Mouse (Mus musculus) heart, postnatal 0 days (tissue): ENCODE results near the gene Erp27. TPM values are rescaled to one million over a fixed set of nuclear protein-coding genes. Genes with fewer than 3 reads are reported as not detected.

Experiments used
- ATAC-seq: fragments of 200-750 bp; cut with Nextera tagmentation; 2 replicates; pipeline ENCODE4 v1.8.0; 2017; ENCODE audit warnings: low read depth, moderate number of reproducible peaks, moderate library complexity; ENCODE audit not compliant: insufficient read depth
- DNase-seq: peaks from one replicate; pipeline ENCODE4 v3.0.0-alpha.2; 2016; ENCODE audit warnings: low spot score
- H3K27ac ChIP-seq: fragments of 300-500 bp; sonication (generic); 2 replicates; pipeline ENCODE4 v1.5.1; 2014; ENCODE audit warnings: low read depth, mild to moderate bottlenecking
- H3K27me3 ChIP-seq: fragments of 300-500 bp; sonication (generic); 2 replicates; pipeline ENCODE4 v1.6.1; 2014; ENCODE audit warnings: low read length, mixed read lengths; ENCODE audit not compliant: control insufficient read depth, insufficient read depth
- H3K36me3 ChIP-seq: fragments of 300-500 bp; sonication (generic); replicated peaks from 2 replicates; pipeline ENCODE4 v1.6.1; 2014; ENCODE audit warnings: low read length, mixed read lengths; ENCODE audit not compliant: control insufficient read depth, insufficient read depth
- H3K4me1 ChIP-seq: fragments of 300-500 bp; sonication (generic); 2 replicates; pipeline ENCODE4 v1.6.1; 2014; ENCODE audit warnings: antibody characterized with exemption; ENCODE audit not compliant: control insufficient read depth, insufficient read depth
- H3K4me2 ChIP-seq: fragments of 300-500 bp; sonication (generic); 2 replicates; pipeline ENCODE4 v1.6.1; 2014; ENCODE audit warnings: low read depth, mild to moderate bottlenecking, low read length, moderate library complexity
- H3K4me3 ChIP-seq: fragments of 300-500 bp; sonication (generic); 2 replicates; pipeline ENCODE4 v1.5.1; 2014; ENCODE audit warnings: low read depth, low read length
- H3K9ac ChIP-seq: fragments of 300-500 bp; sonication (generic); replicated peaks from 2 replicates; pipeline ENCODE4 v1.6.1; 2014; ENCODE audit warnings: low read depth, low read length, mixed read lengths
- H3K9me3 ChIP-seq: fragments of 300-500 bp; sonication (generic); replicated peaks from 2 replicates; pipeline ENCODE4 v1.6.1; 2016; ENCODE audit warnings: low read length; ENCODE audit not compliant: control insufficient read depth
- CTCF ChIP-seq: IDR thresholded peaks from 2 replicates; pipeline ENCODE4 v1.5.1; 2016; ENCODE audit warnings: antibody characterized with exemption, control low read depth, low read depth
- EP300 ChIP-seq: IDR thresholded peaks from 2 replicates; pipeline ENCODE4 v1.6.1; 2016; ENCODE audit warnings: antibody characterized with exemption, low read depth
- WGBS: fragments of 180-500 bp; shearing (Covaris S2); extraction: QIAGEN DNeasy Blood & Tissue Kit; methylation state at CpG from one replicate; pipeline ENCODE4 v1.1.7; 2014; 5-methylcytosine and 5-hydroxymethylcytosine counted together
- polyA plus RNA-seq: library from polyadenylated mRNA; unstranded; fragments of >200 nt; fragmentation: Nextera tagmentation; extraction: Ambion mirVana; gene quantifications from 2 replicates; pipeline ENCODE4 v1.2.1, GENCODE M21; 2015
- total RNA-seq: library from RNA; depleted of rRNA; stranded (reverse); fragments of >200 nt; gene quantifications from 2 replicates; pipeline ENCODE4 v1.2.3, GENCODE M21; 2014; ENCODE audit warnings: low replicate concordance

Erp27 gene
- total and polyA plus RNA-seq, 2 experiments from 2014 or later: 0.83 TPM; not detected in 1

DNA sequence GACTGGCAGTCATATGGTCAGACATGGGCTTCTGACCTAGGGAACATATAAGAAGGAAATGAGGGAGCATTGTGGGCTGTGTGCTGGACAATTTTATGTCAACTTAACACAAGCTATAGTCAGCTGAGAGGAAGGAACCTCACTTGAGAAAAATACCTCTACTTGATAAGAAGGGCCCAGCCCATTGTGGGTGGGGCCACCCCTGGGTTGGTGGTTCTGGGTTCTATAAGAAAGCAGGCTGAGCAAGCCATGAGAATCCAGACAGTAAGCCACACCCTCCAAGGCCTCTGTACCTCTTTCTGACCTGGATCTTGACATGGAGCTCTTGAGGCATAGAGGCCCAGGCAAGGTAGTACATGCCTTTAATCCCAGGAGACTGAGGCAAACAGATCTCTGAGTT lies 21.4 kb upstream of the Erp27 start:
- Histone ChIP-seq H3K4me2 (no peak overlapping the region), H3K9me3 (no peaks in the 10 kb centered on the region), H3K27ac (no peak overlapping the region), H3K36me3 (no peaks in the 10 kb centered on the region), H3K9ac (no peak overlapping the region), H3K4me1 (peaks cover 12% of the 10 kb centered on the region), H3K27me3 (no peaks in the 10 kb centered on the region), H3K4me3 (no peak overlapping the region)
- TF ChIP-seq EP300 (no peak), CTCF (no peak)
- no peak for DNase-seq
- no peak for ATAC-seq

DNA sequence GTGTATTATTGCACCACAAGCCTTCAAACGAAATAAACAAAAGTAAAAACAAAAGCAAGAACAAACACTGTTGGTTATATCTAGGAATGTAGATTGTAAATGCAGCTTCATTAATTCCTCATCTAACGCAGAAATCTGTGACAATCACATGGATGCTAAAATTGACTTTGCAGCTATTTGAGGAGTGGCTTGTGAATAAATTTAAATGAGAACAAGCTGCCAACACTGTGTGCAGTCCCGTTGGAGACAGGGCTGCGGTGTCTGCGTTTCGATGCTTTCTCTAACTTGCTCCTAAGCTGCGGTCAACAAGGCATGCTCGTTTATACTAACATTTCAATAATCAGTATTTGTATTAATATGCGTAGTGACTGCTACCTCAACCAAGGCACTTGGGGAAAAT lies 20.3 kb upstream of the Erp27 start:
- DNase-seq (no peak), ATAC-seq (no peak)
- Histone ChIP-seq H3K27ac (no peak overlapping the region), H3K36me3 (no peaks in the 10 kb centered on the region), H3K9me3 (no peaks in the 10 kb centered on the region), H3K9ac (no peak overlapping the region), H3K4me1 (peaks cover 12% of the 10 kb centered on the region), H3K4me3 (no peak overlapping the region), H3K27me3 (no peaks in the 10 kb centered on the region), H3K4me2 (no peak overlapping the region)
- TF ChIP-seq CTCF: no peak
- TF ChIP-seq EP300: no peak
- WGBS: 74% methylated on average over 9 of the region's 9 CpGs

- Histone ChIP-seq H3K9me3 (no peaks in the 10 kb centered on the region), H3K4me1 (peaks cover 12% of the 10 kb centered on the region), H3K4me2 (peak within 1 kb of the TSS; percentile 59), H3K27me3 (no peaks in the 10 kb centered on the region), H3K4me3 (peak within 1 kb of the TSS; percentile 40), H3K27ac (peak within 1 kb of the TSS; percentile 90), H3K9ac (peak within 1 kb of the TSS; percentile 44; the same call in 1 of the 2 replicates), H3K36me3 (no peaks in the 10 kb centered on the region)
- no peak for TF ChIP-seq EP300
- TF ChIP-seq CTCF: no peak
- DNase-seq (peak; percentile 40), ATAC-seq (peak; percentile 21; the same call in 1 of the 2 replicates)
- 18% methylated on average over 12 of the region's 12 CpGs for WGBS
These were observed 19.4 kb upstream of the Erp27 start, which contains the start of gene Arhgdib for GRCm38 (mm10) chr6:136941051-136942021. Gene Arhgdib (minus strand): TSS chr6:136941899.

DNA sequence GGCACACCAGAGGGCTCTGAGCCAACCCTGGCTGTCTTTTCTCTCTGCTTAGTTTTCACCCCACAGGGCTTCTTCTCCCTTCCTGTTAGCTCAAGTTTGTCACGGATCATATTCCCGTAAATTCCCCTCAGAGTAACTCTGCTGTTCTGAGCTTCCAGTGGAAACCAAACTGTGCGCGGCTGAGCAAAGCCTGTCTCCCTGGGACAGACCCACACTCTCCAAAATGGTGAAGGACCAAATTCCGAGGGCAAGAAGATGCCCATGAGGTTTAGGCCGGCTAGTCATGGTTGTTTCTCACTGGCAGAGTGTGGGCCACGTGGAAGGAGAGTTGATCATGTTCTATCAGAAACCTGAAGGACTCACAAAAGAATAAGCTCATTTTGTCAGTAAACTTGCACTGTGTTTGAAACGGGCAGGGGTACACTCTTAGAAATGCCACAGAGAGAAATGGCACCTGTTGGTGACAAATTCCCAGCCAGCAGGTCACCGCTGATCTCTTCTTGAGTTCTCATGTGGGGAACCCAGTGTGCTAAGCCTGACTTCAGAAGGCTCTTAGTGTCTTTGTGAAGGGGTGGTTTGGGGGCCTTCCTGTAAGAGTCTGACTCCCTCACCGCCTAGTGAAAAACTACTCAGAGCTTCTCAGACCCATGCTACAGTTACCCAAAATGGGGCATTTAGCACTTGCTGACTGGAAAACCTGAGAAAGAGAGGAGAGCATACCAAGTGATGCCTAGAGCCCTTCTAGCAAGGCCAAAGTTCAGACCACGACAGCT lies 18.4 kb upstream of the Erp27 start:
- no peaks in the 10 kb centered on the region for H3K27me3 ChIP-seq
- H3K36me3 ChIP-seq: no peaks in the 10 kb centered on the region
- peaks cover 12% of the 10 kb centered on the region for H3K4me1 ChIP-seq
- H3K9me3 ChIP-seq: no peaks in the 10 kb centered on the region
- TF ChIP-seq EP300: no peak
- TF ChIP-seq CTCF: no peak
- peak overlapping the region; percentile 59 for H3K4me2 ChIP-seq
- H3K27ac ChIP-seq: peak overlapping the region; percentile 90
- 71% methylated on average over 11 of the region's 11 CpGs for WGBS
- ATAC-seq: no peak
- H3K4me3 ChIP-seq: peak overlapping the region; percentile 40; the same call in 1 of the 2 replicates
- H3K9ac ChIP-seq: peak overlapping the region; percentile 44; the same call in 1 of the 2 replicates
- DNase-seq: no peak
